Mouse (Mus musculus) limb, embryonic 10.5 days (tissue): ENCODE results near the gene Acsf2. TPM values are rescaled to one million over a fixed set of nuclear protein-coding genes. Genes with fewer than 3 reads are reported as not detected.

Experiments used
- DNase-seq: peaks from one replicate; pipeline ENCODE4 v3.0.0-alpha.2; 2017; ENCODE audit warnings: low spot score
- H3K27ac ChIP-seq: fragments of 300-500 bp; sonication (generic); 2 replicates; pipeline ENCODE4 v1.5.1; 2016; ENCODE audit warnings: mild to moderate bottlenecking
- H3K27me3 ChIP-seq: fragments of 300-500 bp; sonication (generic); 2 replicates; pipeline ENCODE4 v1.6.1; 2016; ENCODE audit warnings: low read depth, mild to moderate bottlenecking; ENCODE audit not compliant: poor library complexity, severe bottlenecking
- H3K36me3 ChIP-seq: fragments of 300-500 bp; sonication (generic); 2 replicates; pipeline ENCODE4 v1.6.1; 2016; ENCODE audit warnings: mild to moderate bottlenecking, moderate library complexity
- H3K4me1 ChIP-seq: fragments of 300-500 bp; sonication (generic); 2 replicates; pipeline ENCODE4 v1.6.1; 2016
- H3K4me3 ChIP-seq: fragments of 300-500 bp; sonication (generic); 2 replicates; pipeline ENCODE4 v1.5.1; 2016; ENCODE audit warnings: mild to moderate bottlenecking, moderate library complexity
- H3K9me3 ChIP-seq: fragments of 300-500 bp; sonication (generic); replicated peaks from 2 replicates; pipeline ENCODE4 v1.6.1; 2016; ENCODE audit warnings: mild to moderate bottlenecking
- WGBS: fragments of 180-500 bp; shearing (Covaris S2); methylation state at CpG from one replicate; pipeline ENCODE4 v1.1.7; 2016; 5-methylcytosine and 5-hydroxymethylcytosine counted together
- polyA plus RNA-seq: library from polyadenylated mRNA; unstranded; fragments of >200 nt; fragmentation: Nextera tagmentation; extraction: Ambion mirVana; gene quantifications from 2 replicates; pipeline ENCODE4 v1.2.1, GENCODE M21; 2016

Acsf2 gene
- polyA plus RNA-seq, 1 experiment from 2014 or later = 5.6 TPM

GRCm38 (mm10) chr11:94533171-94533570, 68.5 kb downstream of the Acsf2 start:
- Histone ChIP-seq H3K4me3 (no peak overlapping the region), H3K27ac (no peak overlapping the region), H3K9me3 (no peaks in the 10 kb centered on the region), H3K27me3 (no peaks in the 10 kb centered on the region), H3K4me1 (peaks cover 10% of the 10 kb centered on the region; the same call in 1 of the 2 replicates), H3K36me3 (no peaks in the 10 kb centered on the region)
- DNase-seq = no peak
- 77% methylated on average over 8 of the region's 8 CpGs for WGBS

DNA sequence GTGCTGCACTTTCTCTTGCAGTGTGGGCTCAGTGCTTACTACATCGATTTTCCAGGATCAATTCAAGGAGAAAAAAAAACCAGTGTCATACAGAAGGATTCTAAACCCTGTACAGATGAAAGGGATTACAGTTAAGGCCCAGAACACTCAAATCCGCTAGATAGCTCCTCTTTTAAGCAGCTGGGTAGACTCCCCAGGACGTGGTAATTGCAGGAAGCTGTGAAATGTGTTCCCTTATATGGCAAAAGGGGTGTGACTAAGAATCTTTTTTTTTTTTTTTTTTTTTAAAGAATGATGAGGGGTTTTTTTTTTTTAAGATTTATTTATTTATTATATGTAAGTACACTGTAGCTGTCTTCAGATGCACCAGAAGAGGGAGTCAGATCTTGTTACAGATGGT, 72.8 kb downstream of the Acsf2 start:
- Histone ChIP-seq H3K27me3 (no peaks in the 10 kb centered on the region), H3K36me3 (no peaks in the 10 kb centered on the region), H3K27ac (no peak overlapping the region), H3K4me1 (peaks cover 33% of the 10 kb centered on the region), H3K9me3 (no peaks in the 10 kb centered on the region), H3K4me3 (no peak overlapping the region)
- no peak for DNase-seq
- 48% methylated on average over 3 of the region's 3 CpGs for WGBS

DNA sequence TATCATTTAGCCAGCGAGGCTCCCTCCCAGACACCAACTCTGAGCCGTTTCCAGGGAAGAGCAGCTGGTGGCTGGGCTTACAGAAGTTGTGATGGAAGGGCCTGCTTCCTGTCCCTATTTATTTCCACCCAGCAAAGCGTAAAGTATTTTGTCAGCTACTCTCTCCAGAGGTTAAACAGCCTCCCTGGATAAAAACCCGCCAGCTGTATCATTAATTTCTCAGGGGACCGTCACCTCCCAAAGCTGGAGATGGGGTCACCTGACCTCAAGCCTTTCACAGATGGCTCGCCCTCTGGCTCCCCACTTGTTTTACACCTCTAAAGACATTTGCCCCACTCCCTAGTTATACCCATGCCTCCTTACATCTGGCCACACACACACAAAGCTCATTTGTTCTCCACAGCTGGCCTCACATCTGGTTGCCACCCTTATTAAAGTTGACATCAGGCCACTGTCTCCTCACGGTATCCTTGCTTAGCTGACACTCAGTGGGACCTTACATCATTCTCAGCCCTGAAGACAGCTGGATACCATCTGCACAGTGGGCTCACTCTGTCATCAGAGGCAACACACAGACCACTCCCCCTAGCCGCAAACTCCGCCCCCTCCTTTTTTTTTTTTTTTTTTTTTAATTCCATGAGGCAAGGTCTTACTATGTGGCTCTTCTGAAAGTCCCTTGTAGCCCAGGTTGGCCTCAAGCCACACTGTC, 75.3 kb downstream of the Acsf2 start:
- Histone ChIP-seq H3K27me3 (0 out of 2 replicates have a peak, but pooled peaks cover 3% of the 10 kb centered on the region), H3K4me3 (no peak overlapping the region), H3K9me3 (no peaks in the 10 kb centered on the region), H3K4me1 (peaks cover 36% of the 10 kb centered on the region), H3K27ac (peak overlapping the region; percentile 78), H3K36me3 (no peaks in the 10 kb centered on the region)
- WGBS = 31% methylated on average over 9 of the region's 9 CpGs
- peak; percentile 72 for DNase-seq

DNA sequence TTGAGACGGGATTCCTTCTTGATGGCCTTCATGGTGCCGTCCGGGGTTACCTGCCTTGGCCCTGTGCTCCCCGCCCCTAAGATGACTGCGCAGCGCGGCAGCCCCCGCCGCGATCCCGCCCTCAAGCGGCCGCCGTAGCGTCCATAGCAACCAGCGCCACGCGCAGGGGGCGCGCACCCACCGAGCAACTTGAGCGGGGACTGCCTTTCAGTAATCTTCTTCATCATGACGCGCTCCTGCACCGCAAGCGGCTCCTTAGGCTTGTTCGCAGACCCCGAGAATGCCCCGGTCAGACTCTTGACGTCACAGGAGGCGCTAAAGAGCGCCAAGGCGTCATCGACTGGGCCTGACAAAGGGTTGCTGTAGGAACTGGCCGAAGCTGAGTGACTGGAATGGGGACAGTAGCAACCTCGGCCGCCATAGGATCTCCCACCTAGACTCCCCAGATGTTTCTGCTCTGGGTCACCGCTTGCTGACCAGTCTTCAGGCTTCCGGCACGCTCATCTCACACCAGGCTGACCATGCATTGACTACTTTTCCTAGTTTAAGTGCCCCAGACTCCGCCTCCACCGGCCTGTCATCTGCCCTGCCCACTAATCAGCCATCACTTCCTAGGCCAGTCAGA, 80.3 kb downstream of the Acsf2 start, which contains the start of gene Mycbpap:
Gene Mycbpap, minus strand, starts transcription at position 524 of the 625 bp plus-strand sequence.
- Histone ChIP-seq H3K4me1 (peaks cover 33% of the 10 kb centered on the region), H3K27me3 (0 out of 2 replicates have a peak, but pooled peaks cover 3% of the 10 kb centered on the region), H3K9me3 (no peaks in the 10 kb centered on the region), H3K36me3 (no peaks in the 10 kb centered on the region), H3K4me3 (peak within 1 kb of the TSS; percentile 70), H3K27ac (peak within 1 kb of the TSS; percentile 88)
- WGBS = under 1% methylated on average over 42 of the region's 42 CpGs
- DNase-seq = peak; percentile 80

DNA sequence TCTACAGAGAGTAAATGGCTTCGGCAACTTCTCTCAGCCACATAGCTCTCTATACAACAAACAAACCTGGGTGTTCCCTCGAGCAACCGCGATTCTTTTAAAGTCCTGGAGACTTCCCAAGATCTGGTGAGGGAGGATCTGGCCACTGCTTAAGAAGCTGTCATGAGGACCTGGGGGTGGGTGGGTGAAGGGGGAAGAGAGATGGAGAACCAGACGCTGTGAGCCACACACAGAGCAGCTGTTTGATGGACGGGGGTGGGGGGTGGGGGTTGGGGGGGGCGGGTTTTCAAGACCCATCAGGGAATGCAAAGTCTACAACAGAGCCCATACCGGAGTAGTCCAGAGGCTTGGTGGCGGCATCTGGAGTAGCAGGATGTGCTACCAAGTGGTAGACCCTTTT, 88.2 kb downstream of the Acsf2 start:
- 56% methylated on average over 9 of the region's 9 CpGs for WGBS
- Histone ChIP-seq H3K4me1 (peaks cover 7% of the 10 kb centered on the region), H3K27me3 (no peaks in the 10 kb centered on the region), H3K9me3 (no peaks in the 10 kb centered on the region), H3K36me3 (no peaks in the 10 kb centered on the region), H3K27ac (no peak overlapping the region), H3K4me3 (no peak overlapping the region)
- DNase-seq = no peak

DNA sequence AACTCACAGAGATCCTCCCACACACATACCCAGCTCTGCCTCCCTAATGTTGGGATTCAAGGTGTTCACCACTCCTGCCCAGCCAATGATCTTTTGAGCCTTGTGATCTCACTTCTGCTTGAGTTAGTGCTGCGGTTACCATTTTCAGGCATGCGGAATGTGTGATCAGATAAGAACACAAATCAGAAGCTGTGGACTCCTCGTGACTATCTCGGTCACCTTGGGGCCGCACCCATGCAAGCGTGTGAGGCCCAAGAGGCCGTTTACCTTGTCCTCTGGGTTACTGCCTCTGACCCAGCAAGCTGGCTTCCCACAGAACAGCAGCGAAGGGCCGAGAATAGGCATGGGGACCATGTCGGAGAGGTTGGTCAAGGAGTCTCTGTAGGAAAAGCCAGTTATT, 92.7 kb downstream of the Acsf2 start:
- WGBS = 93% methylated on average over 10 of the region's 10 CpGs
- no peak overlapping the region for H3K27ac ChIP-seq

More for the DNA sequence above, 92.7 kb downstream of the Acsf2 start:
- Histone ChIP-seq H3K4me1 (peaks cover 5% of the 10 kb centered on the region; the same call in 1 of the 2 replicates), H3K36me3 (no peaks in the 10 kb centered on the region), H3K4me3 (no peak overlapping the region), H3K27me3 (no peaks in the 10 kb centered on the region), H3K9me3 (no peaks in the 10 kb centered on the region)
- no peak for DNase-seq

Other genes with a start within 250 kb of the Acsf2 start
- gene Abcc3, start 208.9 kb downstream of the Acsf2 start, polyA plus RNA-seq = 0.59 and 0.88 TPM in 2 replicates
- gene Cacna1g, start 127.7 kb downstream of the Acsf2 start, polyA plus RNA-seq = 12.7 and 21.4 TPM in 2 replicates
- gene Spata20, start 115.7 kb downstream of the Acsf2 start, polyA plus RNA-seq = 0.05 TPM in 1 of 2 replicates, not detected in the other
- 3.0 and 3.6 TPM in 2 replicates for gene Epn3, start 101.9 kb downstream of the Acsf2 start, polyA plus RNA-seq
- 2.7 and 5.0 TPM in 2 replicates for gene Mycbpap, start 80.1 kb downstream of the Acsf2 start, polyA plus RNA-seq
- 3.0 and 4.5 TPM in 2 replicates for gene Rsad1, start 52.6 kb downstream of the Acsf2 start, polyA plus RNA-seq
- gene Chad, start 36.8 kb downstream of the Acsf2 start, polyA plus RNA-seq = 0.11 and 0.30 TPM in 2 replicates
- gene Lrrc59, start 27.9 kb upstream of the Acsf2 start, polyA plus RNA-seq = 274 and 301 TPM in 2 replicates
- gene Mrpl27, start 51.9 kb upstream of the Acsf2 start, polyA plus RNA-seq = 141 and 147 TPM in 2 replicates
- 60.1 and 62.2 TPM in 2 replicates for gene Eme1, start 52.1 kb upstream of the Acsf2 start, polyA plus RNA-seq
- 17.8 and 21.0 TPM in 2 replicates for gene Xylt2, start 75.6 kb upstream of the Acsf2 start, polyA plus RNA-seq
- not detected in 2 replicates for gene Gm11541, start 102.6 kb upstream of the Acsf2 start, polyA plus RNA-seq
- gene Cdc34b, start 139.9 kb upstream of the Acsf2 start, polyA plus RNA-seq = 0.16 and 0.20 TPM in 2 replicates
- gene Tmem92, start 180.8 kb upstream of the Acsf2 start, polyA plus RNA-seq = not detected in 2 replicates